Mouse (Mus musculus): ENCODE results near the gene Tep1.

Gene Tep1

DNA sequence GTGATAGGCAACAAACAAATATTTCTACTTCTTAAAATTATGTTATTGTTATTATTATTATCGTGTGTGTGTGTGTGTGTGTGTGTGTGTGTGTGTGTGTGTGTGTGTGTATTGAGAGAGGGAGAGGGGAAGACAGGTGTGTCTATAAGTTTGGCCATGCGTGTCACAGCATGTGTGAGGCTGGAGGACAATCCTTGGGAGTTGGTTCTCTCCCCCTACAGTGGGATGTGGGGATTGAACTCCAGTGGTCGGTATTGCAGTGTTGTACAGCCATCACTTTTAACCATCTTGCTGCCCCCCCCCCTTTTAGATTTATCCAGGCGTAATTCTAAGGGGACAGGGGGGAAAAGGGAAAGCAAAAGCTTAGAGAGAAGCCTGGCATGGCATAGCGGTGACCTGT lies 1.7 kb downstream of the Tep1 start:
- in situ Hi-C loops (cut with MboI, MseI), result loop anchor here (5.0 kb wide), 1 partner anchor 54 kb away; the partner anchor contains the start of genes Apex1 and Osgep

DNA sequence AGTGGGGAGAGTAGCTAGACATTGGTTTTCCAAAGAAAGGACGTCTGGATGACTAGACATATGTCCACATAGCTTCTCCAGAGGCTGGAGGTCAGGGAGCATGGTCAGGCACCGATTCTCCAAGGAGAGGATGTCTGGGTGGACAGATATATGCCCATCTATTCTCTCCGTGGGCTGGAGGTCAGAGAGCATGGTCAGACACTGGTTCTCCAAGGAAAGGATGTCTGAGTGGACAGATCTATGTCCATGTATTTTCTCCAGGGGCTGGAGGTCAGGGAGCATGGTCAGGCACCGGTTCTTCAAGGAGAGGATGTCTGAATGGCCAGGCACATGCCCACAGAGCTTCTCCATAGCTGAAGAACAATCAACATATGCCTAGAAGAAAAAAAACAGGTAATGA lies 2.1 kb downstream of the Tep1 start:
- in situ Hi-C loops (cut with MboI, MseI), result loop anchor here (5.0 kb wide), 1 partner anchor 54 kb away; the partner anchor contains the start of genes Apex1 and Osgep

DNA sequence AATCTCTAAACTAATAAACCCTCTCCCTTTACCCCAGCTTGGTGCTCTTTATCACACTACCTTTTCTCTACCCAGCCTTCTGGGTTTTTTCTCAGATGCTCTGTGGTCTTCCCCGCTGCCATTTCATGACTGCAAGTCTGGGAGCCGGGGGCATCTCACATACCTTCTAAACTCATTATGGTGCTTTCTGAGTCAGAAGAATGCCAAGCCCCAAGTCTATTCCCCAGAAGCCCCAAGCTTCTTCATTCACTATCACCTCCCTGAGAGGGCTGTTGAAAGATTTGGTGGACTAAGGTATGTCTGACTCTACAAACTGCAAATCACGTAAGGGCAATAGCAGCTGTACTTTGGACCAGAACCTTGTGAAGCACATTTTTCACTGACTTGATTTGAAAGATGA lies 3.4 kb downstream of the Tep1 start:
- in situ Hi-C loops (cut with MboI, MseI), result loop anchor here (5.0 kb wide), 1 partner anchor 55 kb away; the partner anchor contains the start of genes Apex1 and Osgep

DNA sequence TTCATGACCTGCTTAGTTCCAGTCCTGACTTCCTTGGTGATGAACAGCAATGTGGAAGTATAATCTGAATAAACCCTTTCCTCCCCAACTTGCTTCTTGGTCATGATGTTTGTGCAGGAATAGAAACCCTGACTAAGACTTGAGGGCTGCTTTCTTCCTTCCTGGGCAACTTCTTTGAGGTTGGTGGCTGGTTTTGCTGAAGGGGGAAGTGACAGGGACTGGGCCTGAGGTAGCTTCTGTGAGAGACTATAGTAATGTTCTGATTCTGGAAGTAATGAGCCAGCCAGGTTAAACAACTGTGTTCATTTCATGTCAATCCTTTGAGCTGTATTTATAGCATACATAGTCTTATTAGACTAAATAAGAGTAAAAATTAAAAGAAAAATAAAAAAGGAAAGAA lies 5.4 kb downstream of the Tep1 start:
- in situ Hi-C loops (cut with MboI, MseI), result loop anchor here (5.0 kb wide), 1 partner anchor 57 kb away; the partner anchor contains the start of genes Apex1 and Osgep

DNA sequence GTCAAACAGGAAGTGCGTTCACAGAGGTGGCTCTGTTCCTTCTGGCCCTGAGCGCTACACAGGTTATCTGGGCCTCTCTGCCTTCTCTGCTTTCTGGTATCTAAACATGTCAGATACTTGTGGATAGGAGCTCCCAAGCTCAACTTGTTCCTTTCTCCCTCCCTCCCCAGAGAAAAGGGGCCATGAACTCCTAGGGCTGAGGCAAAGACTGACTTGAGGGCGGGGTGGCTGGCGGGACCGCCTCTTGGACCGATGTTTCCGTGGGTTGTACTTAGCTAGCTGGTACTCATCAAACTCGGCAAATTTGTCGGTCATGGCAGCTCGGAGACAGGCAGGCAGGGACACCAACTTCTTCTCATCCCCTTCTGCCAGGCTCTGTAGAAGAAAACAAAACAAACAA lies 7.7 kb downstream of the Tep1 start:
- in situ Hi-C loops (cut with MboI, MseI), result no loop called here

DNA sequence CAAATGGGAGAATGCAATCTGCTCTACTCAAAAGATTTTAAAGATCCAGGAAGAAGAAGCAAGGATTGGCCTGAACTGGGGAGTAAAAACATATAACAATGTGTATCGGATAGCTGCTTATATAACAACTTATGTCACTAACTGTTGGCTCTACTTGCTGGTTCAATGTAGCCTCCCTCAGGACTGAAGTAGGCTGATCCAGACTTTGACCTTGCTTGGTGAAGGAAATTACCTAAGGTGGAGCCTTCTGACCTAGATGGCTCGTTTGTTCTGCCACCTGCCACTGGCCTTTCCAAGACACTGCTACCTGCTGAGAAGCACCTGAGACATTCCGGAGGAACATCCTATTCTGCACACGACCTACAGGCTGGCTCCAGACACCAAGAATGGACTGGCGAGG lies 14.6 kb downstream of the Tep1 start:
- in situ Hi-C loops (cut with MboI, MseI), result no loop called here

DNA sequence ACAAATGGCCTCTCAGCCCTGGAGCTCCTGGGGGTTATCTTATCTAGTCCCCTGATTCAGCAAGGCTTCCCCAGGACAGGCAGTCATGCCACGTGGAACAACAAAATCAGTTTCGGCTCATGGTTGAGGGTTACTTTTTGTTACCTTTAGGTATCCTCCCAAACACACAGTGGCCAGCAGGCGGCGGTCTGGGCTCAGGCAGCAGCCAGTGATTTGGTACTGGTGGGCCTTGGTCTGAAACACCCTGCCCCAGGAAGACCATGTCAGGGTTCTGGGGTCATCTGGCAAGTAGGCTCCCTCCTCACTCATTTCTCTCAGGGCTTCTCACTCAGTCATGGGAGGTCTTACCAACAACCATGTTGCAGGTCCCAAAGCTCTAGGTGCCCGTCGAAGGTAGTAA lies 33.1 kb downstream of the Tep1 start:
- in situ Hi-C loops (cut with MboI, MseI), result no loop called here

DNA sequence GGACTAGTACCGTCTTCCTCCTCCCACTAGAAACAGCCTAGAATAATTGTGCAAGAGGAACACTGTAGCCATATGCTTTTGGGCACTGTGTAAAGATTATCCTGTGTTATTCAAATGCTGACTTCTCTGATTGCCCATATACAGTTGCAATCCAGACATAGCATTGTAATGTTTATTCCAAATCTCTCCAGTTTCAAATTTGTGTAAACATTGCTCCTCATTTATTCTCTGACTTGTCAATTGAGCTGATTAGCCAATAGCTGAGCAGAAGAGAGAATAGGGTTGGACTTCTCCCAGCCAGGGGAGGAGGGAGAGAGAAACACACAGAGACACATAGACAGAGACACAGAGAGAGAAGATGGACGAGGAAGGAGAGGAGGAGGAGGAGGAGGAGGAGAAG lies 35.9 kb downstream of the Tep1 start:
- in situ Hi-C loops (cut with MboI, MseI), result no loop called here

DNA sequence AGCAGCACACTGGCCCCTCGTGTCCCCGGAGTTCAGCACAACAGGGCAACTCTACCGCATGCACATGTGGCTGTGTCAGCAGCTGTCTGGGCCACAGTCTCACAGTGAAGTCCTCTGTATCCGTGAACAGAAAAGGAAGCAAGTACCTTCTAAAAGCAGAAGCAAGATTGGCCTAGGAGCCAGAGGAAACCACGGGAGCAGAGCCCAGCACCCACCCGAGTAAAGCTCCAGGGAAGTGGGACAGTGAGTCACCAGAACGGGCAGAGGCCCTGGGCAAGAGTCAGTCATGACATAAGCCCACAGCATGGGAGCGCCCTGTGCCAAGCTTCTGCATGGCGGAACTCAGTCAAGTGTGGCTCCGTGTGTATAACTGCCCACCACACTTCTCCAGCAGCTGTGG lies 36.4 kb downstream of the Tep1 start:
- in situ Hi-C loops (cut with MboI, MseI), result no loop called here

DNA sequence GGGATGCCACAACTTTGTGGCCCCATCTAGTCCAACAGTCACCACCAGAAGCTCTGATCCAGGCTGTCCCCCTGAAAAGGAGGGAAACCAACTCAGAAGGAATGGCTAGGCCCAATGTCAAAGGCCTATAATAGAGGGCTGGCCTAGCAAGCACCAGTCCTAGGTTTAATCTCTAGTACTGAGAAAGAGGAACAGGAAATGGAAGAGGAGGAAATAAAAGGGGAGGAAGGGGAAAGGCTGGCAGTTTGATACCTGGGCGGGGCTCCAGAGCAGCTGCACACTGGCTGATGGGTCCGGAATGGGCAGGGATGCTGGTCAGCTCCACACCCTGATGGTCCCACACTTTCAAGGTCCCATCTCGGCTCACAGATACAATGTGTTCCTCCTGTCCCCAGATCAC lies 40.5 kb downstream of the Tep1 start:
- in situ Hi-C loops (cut with MboI, MseI), result no loop called here

DNA sequence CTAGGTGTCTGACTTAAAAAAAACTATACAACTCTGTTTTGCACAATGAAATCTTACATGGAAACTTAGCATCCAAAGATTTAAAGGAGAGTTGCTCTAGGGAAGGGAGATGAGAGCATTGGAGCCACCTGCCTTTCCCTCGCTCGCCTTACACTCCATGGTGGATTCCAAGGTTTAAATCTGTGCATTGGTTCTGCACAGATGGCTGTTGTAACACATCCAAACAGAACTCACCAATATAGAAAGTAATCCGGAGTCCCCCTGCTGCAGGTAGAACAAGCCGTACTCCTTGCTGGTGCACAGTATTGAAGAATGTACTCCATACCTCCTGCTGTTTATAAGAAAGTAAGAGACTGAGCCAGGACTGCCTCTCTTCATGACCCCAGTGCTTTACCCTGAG lies 43.8 kb downstream of the Tep1 start:
- in situ Hi-C loops (cut with MboI, MseI), result no loop called here

DNA sequence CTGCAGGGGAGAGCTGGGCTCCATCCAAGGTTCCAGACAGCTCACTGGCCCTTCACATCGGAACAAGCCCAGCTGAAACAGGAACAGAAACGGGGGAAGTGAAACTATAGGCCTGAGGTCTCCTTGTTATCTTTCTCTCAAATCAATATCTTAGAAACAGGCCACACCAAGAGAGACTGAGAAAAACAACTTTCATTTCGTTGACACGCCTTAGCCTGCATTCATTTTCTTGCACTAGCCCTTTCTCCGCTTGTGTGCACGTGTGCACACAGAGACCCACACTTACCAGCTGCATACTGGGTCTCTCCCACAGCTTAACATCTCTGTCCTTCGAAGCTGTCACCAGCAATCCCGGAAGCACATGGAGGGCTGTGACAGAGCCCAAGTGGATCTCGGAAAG lies 46.1 kb downstream of the Tep1 start:
- in situ Hi-C loops (cut with MboI, MseI), result loop anchor here (25.0 kb wide), 1 partner anchor 1787 kb away; no protein-coding TSS in a partner anchor

DNA sequence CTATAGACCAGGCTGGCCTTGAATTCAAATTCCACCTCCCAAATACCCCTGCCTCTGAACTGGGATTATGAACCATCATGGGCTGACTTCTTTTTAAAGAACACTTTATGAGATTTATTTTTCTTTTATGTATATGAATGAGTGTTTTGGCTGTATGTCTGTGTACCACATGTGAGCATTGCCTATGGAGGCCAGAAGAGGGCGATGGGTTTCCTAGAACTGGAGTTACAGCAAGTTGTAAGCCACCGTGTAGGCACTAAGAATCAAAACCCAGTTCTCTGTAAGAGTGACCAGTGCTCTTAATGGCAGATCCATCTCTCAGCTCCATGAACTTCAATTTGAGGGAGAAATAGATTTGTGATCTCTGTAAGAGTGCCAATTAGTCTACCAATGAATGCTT lies 47.1 kb downstream of the Tep1 start:
- in situ Hi-C loops (cut with MboI, MseI), result loop anchor here (25.0 kb wide), 1 partner anchor 1786 kb away; no protein-coding TSS in a partner anchor

DNA sequence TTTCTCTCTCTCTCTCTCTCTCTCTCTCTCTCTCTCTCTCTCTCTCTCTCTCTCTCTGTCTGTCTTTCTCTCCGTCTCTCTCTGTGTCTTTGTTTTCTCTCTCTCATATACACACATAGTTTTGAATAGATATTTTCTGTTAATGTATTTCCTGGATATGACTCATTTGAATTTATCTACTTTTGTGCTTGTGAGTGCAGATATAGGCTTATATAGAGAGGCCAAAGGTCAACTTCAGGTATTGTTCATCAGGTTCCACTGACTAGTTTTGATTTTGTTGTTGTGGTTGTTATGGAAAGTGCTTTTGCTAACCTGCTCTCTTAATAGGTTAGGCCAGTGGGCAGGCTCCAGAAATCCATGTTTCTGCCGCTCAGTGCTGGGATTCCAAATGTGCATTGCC lies 57.3 kb downstream of the Tep1 start:
- in situ Hi-C loops (cut with MboI, MseI), result loop anchor here (25.0 kb wide), 1 partner anchor 1776 kb away; no protein-coding TSS in a partner anchor

DNA sequence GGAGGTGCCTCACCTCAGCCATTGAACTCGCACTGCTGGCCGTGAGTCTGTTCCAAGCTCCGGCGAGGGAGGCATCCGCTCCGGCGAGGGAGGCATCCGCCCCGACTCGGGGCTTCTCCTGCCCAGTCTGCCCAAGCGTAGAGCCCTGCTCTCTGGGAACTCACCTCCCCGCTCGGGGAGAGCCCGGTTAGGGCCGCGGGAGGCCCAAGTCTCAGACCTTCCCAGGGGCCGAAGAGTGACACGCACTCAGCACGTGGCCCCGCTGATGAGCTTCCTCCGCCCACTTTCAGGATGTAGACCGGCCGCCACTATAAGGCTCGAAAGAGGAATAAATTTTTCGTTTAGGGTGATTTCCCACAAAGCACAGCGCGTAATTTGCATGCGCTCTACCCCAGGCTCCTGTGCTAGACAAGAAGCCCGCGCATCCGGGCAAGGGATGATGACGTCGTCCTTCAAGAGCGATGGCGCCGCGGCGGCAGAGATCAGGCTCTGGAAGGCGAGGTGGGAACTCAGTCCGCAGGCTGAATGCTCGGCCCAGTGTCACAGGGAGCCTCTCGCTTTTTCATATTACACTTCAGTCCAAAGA lies 62.8 kb downstream of the Tep1 start, which contains the start of the genes Ccnb1ip1 and Parp2:
Gene Ccnb1ip1 (minus strand): TSS at position 246 of the 586 bp plus-strand sequence.
Gene Parp2 (plus strand): TSS at position 355 of the 586 bp plus-strand sequence.
- in situ Hi-C loops (cut with MboI, MseI), result loop anchor here (5.0 to 25.0 kb wide), 3 partner anchors 115 to 1770 kb away; partner anchors contain the start of genes Apex1, Olfr750 and Osgep

DNA sequence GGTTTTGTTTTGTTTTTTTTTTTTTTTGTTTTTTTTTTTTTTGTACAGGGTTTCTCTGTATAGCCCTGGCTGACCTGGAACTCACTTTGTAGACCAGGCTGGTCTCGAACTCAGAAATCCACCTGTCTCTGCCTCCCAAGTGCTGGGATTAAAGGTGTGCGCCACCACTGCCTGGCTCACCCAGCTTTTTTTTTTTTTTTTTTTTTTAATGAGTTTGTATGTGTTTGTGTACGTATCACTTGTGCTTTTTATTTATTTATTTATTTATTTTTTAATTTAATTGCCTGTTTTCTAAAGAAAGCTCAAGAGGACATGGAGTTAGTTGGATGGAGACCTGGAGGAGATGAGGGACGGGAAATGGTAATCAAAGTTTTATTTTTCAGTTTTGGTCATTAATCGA lies 63.9 kb downstream of the Tep1 start:
- in situ Hi-C loops (cut with MboI, MseI), result loop anchor here (5.0 to 25.0 kb wide), 3 partner anchors 116 to 1769 kb away; partner anchors contain the start of genes Apex1, Olfr750 and Osgep

DNA sequence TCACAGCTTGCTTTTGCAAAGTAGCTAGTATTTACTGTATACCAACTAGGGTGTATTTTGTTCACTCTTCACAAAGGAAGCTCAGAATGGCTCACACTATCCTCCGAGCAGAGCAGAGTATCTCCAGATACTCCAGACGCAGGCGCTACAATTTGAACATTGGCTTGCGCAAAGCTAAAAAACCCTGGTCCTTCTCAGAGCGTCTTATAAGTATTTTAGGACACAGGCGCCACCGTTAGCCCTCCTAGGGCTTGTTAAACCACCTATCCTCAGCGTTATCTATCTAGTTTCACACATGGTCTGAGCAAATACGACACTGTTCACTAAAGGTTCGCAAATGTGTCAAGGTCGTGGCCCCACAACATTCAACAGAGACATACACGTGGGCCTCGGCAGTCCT lies 65.7 kb downstream of the Tep1 start:
- in situ Hi-C loops (cut with MboI, MseI), result loop anchor here (5.0 to 25.0 kb wide), 3 partner anchors 118 to 1767 kb away; partner anchors contain the start of genes Apex1, Olfr750 and Osgep

DNA sequence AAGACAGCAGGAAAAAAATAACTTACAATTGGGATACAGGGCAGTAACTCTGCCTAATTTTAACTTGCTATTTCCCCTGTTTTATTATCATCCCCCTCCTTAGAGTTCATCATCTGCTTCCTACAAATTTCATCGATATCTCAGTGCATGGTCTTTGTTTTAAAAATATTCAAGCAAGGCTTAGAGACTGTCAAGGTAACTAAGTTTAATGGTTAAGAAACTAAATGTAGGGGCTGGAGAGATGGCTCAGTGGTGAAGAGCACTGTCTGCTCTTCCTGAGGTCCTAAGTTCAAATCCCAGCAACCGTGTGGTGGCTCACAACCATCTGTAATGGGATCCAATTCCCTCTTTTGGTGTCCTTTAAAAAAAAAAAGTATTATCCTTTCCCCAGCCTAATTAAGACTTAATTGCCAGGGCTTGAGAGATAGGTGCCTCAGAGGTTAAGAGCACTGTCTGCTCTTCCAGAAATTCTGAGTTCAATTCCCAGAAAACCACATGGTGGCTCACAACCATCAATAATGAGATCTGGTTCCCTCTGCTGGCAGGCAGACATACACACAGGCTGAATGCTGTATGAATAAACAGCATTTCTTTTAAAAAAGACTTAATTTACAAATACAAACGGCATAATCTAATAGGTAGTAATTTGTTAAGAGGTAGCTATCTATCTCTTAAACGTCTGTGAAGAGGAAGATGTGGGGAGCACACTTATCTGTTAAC lies 67.4 kb downstream of the Tep1 start:
- in situ Hi-C loops (cut with MboI, MseI), result loop anchor here (25.0 kb wide), 1 partner anchor 1766 kb away; no protein-coding TSS in a partner anchor

DNA sequence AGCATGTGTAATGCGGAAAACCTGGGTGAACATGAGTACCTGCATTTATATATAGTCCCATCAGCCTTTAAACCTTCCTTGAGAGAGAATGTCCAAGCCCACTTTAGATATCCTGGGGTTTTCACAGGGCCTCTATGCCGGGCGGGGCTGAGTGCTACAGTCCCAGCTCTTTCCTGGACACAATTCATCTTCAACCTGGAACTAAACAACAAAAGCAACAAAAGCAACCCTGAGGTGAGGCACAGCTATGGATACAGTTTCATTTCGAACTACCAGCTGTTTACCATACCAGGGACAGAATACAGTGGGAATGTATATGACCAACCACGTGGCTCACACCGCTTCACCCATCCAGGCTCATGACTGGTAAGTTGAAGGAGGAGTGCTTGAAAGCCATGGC lies 67.9 kb downstream of the Tep1 start:
- in situ Hi-C loops (cut with MboI, MseI), result loop anchor here (25.0 kb wide), 1 partner anchor 1765 kb away; no protein-coding TSS in a partner anchor

DNA sequence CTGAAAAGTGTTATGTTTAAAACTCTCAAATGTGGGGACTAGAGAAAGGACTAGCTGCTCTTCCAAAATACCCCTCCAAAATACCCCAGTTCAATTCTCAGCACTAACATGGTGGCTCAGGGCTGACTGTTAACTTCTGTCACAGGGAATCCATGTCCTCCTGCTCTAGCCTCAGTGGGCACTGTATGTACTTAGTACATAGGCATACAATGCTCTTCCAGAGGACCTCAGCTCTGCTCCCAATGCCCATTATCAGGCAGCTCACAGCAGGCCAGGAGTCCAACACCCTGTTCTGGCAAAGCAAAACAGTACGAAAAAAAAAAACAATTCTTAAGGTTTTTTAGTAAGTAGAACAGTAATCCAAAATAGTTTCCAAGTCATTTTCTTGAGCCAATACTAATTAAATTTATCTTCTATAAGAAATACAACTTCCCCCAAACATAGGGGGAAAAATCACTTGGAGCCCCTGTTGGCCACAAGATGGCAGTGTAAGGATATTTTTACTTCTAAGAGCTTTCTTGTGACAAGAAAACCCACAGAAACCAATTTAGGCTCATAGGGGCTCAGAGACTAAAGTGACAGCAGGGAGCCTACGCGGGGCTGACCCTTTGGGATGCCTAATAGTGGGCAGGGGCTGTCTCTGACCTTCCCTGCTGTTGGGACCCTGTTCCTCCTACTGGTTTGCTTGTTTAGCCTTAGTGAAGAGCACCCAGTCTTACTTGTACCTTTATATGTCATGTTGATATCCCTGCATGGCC lies 70.7 kb downstream of the Tep1 start:
- in situ Hi-C loops (cut with MboI, MseI), result loop anchor here (25.0 kb wide), 1 partner anchor 1762 kb away; no protein-coding TSS in a partner anchor

DNA sequence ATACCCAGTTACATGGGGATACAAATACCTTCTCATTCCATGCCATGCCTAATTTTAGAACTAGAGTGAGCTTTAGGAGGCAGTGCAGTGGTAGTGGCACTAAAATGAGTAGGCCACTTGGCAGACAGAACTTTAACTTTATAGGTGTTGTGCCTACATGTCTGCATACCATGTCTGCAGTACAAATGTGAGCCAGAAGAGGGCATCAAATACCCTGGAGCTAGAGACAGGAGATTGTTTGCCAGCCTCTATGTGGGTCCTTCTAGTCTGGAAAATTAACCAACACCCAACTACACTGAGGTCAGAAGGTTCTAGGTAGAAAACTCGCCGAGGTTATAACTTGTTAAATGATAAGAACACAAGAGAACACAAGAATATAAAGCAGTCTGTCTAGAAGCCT lies 71.8 kb downstream of the Tep1 start:
- in situ Hi-C loops (cut with MboI, MseI), result no loop called here

DNA sequence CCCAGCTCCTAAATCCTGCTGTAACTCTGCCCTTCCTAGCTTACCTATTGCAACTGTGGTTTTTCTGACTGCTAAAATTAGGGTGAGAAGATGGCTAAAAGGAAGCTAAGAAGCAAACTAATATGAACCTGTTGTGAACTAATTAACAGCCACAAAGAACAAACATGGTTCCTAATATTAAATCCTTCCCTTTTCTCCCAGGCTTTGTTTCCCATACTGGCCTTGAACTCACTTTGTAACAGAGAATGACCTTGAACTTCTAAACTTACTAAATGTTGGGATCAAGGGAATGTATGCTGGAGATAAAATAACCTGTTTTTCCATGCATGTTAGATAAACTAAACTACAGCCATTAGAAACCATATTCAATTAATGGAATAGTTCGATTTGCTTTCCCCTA lies 73.9 kb downstream of the Tep1 start:
- in situ Hi-C loops (cut with MboI, MseI), result no loop called here
